Mouse (Mus musculus) midbrain, embryonic 13.5 days (tissue): ENCODE measurements around the gene Pgd. TPM values are rescaled to one million over a fixed set of nuclear protein-coding genes. Genes with fewer than 3 reads are reported as not detected.
"Not testable (repeated sequence)": the region's sequence is repeated elsewhere in the genome, so short reads cannot be mapped to it uniquely, and the experiment has no call there.

Experiments used
- ATAC-seq: fragments of 200-750 bp; cut with Nextera tagmentation; 2 replicates; pipeline ENCODE4 v1.8.0; 2017; ENCODE audit warnings: mild to moderate bottlenecking, moderate TSS enrichment, moderate library complexity
- H3K27ac ChIP-seq: fragments of 300-500 bp; sonication (generic); 2 replicates; pipeline ENCODE4 v1.5.1; 2015; ENCODE audit warnings: inconsistent platforms, mild to moderate bottlenecking, moderate library complexity
- H3K27me3 ChIP-seq: fragments of 300-500 bp; sonication (generic); 2 replicates; pipeline ENCODE4 v1.6.1; 2015; ENCODE audit warnings: mild to moderate bottlenecking, inconsistent platforms
- H3K36me3 ChIP-seq: fragments of 300-500 bp; sonication (generic); 2 replicates; pipeline ENCODE4 v1.6.1; 2015; ENCODE audit warnings: mild to moderate bottlenecking, inconsistent platforms
- H3K4me1 ChIP-seq: fragments of 300-500 bp; sonication (generic); replicated peaks from 2 replicates; pipeline ENCODE4 v1.6.1; 2015; ENCODE audit warnings: inconsistent platforms
- H3K4me2 ChIP-seq: fragments of 300-500 bp; sonication (generic); replicated peaks from 2 replicates; pipeline ENCODE4 v1.6.1; 2015; ENCODE audit warnings: moderate library complexity, mild to moderate bottlenecking, inconsistent platforms
- H3K4me3 ChIP-seq: fragments of 300-500 bp; sonication (generic); replicated peaks from 2 replicates; pipeline ENCODE4 v1.5.1; 2015; ENCODE audit warnings: mild to moderate bottlenecking, inconsistent platforms
- H3K9ac ChIP-seq: fragments of 300-500 bp; sonication (generic); replicated peaks from 2 replicates; pipeline ENCODE4 v1.6.1; 2015; ENCODE audit warnings: mild to moderate bottlenecking, inconsistent platforms
- H3K9me3 ChIP-seq: fragments of 300-500 bp; sonication (generic); 2 replicates; pipeline ENCODE4 v1.6.1; 2016; ENCODE audit warnings: mild to moderate bottlenecking, inconsistent platforms
- WGBS: fragments of 180-500 bp; shearing (Covaris S2); methylation state at CpG from one replicate; pipeline ENCODE4 v1.1.7; 2015; 5-methylcytosine and 5-hydroxymethylcytosine counted together
- polyA plus RNA-seq: library from polyadenylated mRNA; unstranded; fragments of >200 nt; fragmentation: Nextera tagmentation; extraction: Ambion mirVana; gene quantifications from 2 replicates; pipeline ENCODE4 v1.2.1, GENCODE M21; 2015

Pgd gene
- polyA plus RNA-seq, 1 experiment from 2014 or later: 118 TPM

DNA sequence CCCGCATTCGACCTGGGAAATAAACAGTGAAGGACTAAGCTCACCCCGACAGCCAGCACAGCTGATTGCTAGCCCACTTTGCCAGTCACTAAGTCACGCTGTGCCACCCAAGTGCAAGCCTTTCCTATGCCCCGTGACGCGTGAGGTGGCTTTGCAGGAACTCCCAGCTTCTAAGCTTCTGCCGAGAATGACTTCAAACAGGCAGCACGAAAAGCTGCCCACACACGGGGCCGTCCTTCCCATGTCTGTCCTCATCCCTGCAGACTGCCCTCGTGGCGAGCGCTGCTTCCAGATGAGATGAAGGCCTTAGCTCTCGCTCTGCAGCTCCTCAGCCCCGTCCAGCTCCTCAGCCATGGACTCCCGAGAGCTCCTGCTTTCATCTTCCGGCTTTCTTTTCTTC lies 38.1 kb downstream of the Pgd start:
- no peak for ATAC-seq
- Histone ChIP-seq H3K36me3 (peaks cover 35% of the 10 kb centered on the region), H3K27me3 (no peaks in the 10 kb centered on the region), H3K4me1 (no peaks in the 10 kb centered on the region), H3K4me3 (no peak overlapping the region), H3K9me3 (no peaks in the 10 kb centered on the region), H3K4me2 (no peak overlapping the region), H3K9ac (no peak overlapping the region), H3K27ac (no peak overlapping the region)
- WGBS: 80% methylated on average over 18 of the region's 18 CpGs

DNA sequence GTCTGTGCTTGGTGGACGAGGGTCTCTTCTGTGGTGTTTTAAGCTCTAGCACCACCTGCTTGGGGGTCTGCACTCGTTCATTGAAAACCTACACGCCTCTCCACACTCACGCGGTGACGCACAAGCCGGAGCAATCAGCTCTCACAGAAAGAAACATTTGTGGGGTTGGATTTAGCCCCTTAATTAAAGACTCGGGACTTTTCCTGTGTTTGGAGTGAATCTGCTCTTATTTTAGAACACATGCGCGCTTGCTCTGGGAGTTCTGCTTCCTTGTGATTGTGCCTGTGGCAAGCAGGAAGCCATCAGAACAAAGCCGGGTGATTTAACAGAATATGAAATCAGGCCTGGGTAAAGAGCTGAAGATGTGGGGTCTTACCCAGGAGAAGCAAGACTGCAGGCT lies 39.9 kb downstream of the Pgd start, which contains the start of gene Cort:
TSS of gene Cort (minus strand) at position 101 of the 400 bp plus-strand sequence.
- Histone ChIP-seq H3K27ac (no peak within 1 kb of the TSS), H3K4me2 (no peak within 1 kb of the TSS), H3K36me3 (peaks cover 35% of the 10 kb centered on the region), H3K9me3 (no peaks in the 10 kb centered on the region), H3K4me1 (no peaks in the 10 kb centered on the region), H3K9ac (no peak within 1 kb of the TSS), H3K27me3 (no peaks in the 10 kb centered on the region), H3K4me3 (no peak within 1 kb of the TSS)
- no peak for ATAC-seq
- WGBS: 83% methylated on average over 11 of the region's 11 CpGs

DNA sequence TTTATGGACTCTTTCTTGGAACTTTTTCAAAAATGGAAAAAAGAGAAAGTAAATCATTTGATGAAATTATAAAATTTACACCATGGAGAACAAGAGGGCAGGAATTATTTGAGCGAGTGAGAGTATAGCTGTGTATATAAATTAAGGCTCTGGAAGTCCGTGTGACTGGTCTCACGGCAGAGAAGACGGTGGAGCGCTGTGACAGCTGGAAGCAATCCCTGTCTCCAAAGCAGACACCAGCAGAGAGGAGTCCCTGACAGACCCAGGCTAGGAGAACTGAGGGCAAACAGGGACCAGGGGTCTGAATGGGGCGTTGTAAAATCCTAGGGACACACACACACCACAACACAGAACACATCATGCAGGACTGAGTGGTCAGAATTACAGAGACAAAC lies 40.5 kb downstream of the Pgd start:
- H3K4me3 ChIP-seq: no peak overlapping the region
- H3K9ac ChIP-seq: no peak overlapping the region
- 78% methylated on average over 6 of the region's 6 CpGs for WGBS
- H3K4me1 ChIP-seq: no peaks in the 10 kb centered on the region
- H3K36me3 ChIP-seq: peaks cover 32% of the 10 kb centered on the region
- no peaks in the 10 kb centered on the region for H3K27me3 ChIP-seq
- H3K27ac ChIP-seq: no peak overlapping the region
- H3K4me2 ChIP-seq: no peak overlapping the region
- no peaks in the 10 kb centered on the region for H3K9me3 ChIP-seq
- ATAC-seq: no peak

DNA sequence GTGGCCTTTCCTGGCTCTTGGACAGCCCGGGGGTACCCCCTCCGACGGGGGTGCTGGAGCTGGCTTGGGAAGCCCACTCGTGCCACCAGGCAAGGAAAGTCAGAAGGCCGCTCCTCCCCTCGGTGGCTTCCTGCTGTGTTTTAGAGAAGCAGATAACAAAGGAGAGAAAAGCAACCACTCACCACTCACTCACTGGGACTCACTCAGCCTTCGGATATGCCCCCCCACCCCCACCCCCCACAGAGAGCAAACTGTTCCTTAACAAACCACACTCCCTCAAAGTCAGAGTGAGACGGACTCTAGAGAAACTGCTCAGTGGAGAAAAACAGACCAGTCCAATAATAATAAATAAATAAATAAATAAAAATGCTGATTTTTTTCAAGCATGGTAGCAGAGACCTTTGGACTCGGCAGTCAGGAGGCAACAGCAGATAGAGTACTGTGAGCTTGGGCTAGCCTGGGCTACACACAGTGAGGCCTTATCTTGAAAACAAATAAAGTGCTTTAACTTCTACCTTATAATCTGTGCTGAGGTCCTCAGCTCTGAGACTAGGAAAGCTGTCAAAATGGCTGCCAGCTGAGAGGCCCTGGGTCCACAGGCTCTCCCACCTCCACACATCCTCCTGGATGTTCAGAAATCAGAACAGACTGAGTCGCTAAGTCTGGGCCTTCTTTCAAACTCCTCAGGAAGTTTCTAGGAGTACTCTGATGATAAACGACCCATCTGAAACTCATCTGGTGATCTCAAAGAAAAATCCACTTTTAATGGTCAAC lies 41.0 kb downstream of the Pgd start:
- 39% methylated on average over 11 of the region's 11 CpGs for WGBS
- H3K36me3 ChIP-seq: peaks cover 30% of the 10 kb centered on the region
- no peaks in the 10 kb centered on the region for H3K27me3 ChIP-seq
- no peak overlapping the region for H3K4me2 ChIP-seq
- no peaks in the 10 kb centered on the region for H3K9me3 ChIP-seq
- no peak overlapping the region for H3K9ac ChIP-seq
- no peaks in the 10 kb centered on the region for H3K4me1 ChIP-seq
- H3K4me3 ChIP-seq: no peak overlapping the region
- no peak for ATAC-seq
- H3K27ac ChIP-seq: no peak overlapping the region

DNA sequence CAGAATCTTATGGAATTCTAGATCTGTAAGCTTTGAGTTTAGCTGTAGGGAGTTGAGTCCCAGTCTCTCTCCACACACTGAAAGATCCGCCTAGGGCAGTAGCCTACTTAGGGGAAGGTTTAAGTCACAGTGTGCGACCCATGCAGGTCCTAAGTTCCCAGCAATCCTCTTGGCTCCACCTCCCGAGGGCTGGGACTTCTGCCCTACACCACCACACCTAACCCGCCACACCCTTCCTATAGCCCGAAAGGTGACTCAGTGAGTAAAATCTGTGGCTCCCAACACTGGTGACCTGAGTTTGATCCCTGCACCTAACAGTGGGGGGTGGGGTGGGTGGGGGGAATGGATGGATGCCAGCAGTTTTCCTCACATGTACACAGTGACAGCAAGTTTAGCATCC lies 43.1 kb downstream of the Pgd start:
- Histone ChIP-seq H3K4me3 (no peak overlapping the region), H3K4me1 (no peaks in the 10 kb centered on the region), H3K4me2 (no peak overlapping the region), H3K27ac (no peak overlapping the region), H3K9me3 (no peaks in the 10 kb centered on the region), H3K9ac (no peak overlapping the region), H3K27me3 (no peaks in the 10 kb centered on the region), H3K36me3 (peaks cover 27% of the 10 kb centered on the region)
- ATAC-seq: no peak
- 67% methylated on average over 5 of the region's 5 CpGs for WGBS

DNA sequence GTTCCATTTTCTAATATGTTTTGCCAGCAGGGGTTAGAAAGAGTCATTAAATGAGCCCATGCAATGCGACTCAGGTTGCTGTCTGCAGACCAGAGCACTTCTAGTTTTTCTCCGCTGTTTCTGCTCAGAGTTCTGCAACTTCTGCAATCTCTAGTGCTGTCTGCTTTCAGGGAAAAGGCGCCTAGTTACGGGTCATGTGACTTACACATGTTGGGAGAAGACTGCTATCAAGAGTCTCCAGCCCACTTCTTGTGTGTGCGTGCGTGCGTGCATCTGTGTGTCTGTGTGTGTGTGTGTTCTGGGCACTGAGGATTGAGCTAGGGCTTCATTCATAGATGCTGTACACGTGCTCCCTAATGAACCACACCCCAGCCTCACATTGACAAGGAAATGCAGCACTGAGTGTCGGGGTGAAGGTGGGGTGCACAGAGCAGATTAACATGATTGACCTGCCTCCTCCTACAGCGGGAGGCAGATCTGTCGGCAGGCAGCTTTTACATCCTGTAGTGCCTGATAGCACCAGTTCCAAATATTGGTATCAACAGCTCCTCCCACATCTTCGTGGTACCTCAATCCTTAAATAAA lies 46.5 kb downstream of the Pgd start:
- not testable (repeated sequence) for H3K27ac ChIP-seq, H3K27me3 ChIP-seq, H3K9ac ChIP-seq, H3K9me3 ChIP-seq, ATAC-seq, H3K4me1 ChIP-seq, H3K4me2 ChIP-seq, H3K4me3 ChIP-seq
- H3K36me3 ChIP-seq: peaks cover 27% of the 10 kb centered on the region
- WGBS: 80% methylated on average over 12 of the region's 12 CpGs

DNA sequence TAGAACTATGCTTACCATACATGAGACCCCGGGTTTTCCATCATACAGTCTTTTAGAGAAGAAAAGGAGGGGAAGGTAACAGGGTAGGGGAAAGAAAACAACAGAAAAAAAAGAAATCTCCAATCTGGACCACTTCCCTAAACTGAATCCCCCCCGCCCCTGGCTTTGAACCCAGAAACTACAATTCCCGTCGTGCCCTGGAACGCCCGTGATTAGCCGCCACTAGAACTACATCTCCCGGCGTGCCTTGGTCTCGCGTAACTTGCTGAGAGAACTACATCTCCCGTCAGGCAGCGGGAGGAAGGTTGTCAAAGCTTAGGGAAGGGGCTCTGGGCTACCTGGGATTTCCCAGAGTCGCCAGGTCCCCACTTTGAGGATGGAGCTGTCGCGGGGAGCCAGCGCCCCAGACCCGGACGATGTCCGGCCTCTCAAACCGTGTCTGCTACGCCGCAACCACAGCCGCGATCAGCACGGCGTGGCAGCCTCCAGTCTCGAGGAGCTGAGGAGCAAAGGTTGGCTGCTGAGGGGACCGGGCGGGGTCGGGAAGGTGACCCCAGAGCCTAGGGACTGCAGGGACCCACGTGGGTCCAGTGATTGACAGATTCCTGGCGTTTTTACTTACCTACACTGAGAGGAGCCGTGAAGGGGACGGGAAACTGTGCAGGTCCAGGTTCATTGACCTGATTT lies 62.6 kb downstream of the Pgd start, which contains the start of gene Dffa:
TSS of gene Dffa (plus strand) at position 272 of the 687 bp plus-strand sequence.
- peak within 1 kb of the TSS; percentile 76 for H3K4me3 ChIP-seq

DNA sequence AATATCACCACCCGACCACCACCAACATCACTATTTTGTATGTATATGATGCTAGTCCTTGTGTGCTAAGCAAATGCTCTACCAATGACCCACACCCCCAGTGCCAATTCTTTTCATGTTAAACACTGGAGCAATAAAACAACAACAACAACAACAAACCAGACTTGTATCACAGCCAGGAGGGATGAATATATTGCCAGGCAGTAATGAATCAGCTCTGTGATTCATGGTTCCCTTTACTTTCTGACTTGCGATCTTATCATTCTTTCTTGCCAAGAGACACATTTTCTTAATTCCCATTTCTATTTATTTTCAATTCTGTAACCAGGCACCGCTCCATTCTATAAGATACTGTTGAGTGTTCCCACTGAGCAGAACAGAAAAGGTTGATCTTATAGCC lies 65.1 kb downstream of the Pgd start:
- H3K27me3 ChIP-seq: no peaks in the 10 kb centered on the region
- H3K4me2 ChIP-seq: no peak overlapping the region
- WGBS: 95% methylated on average over 3 of the region's 3 CpGs
- no peak overlapping the region for H3K27ac ChIP-seq
- peaks cover 6% of the 10 kb centered on the region for H3K36me3 ChIP-seq
- no peak for ATAC-seq
- no peaks in the 10 kb centered on the region for H3K9me3 ChIP-seq
- H3K4me3 ChIP-seq: no peak overlapping the region
- H3K9ac ChIP-seq: no peak overlapping the region
- peaks cover 25% of the 10 kb centered on the region for H3K4me1 ChIP-seq

More for the DNA sequence above, 62.6 kb downstream of the Pgd start, which contains the start of gene Dffa:
- peaks cover 29% of the 10 kb centered on the region for H3K36me3 ChIP-seq
- no peak within 1 kb of the TSS for H3K27ac ChIP-seq
- peaks cover 14% of the 10 kb centered on the region for H3K4me1 ChIP-seq
- peak within 1 kb of the TSS; percentile 90 for H3K9ac ChIP-seq
- ATAC-seq: peak; percentile 90
- peak within 1 kb of the TSS; percentile 86 for H3K4me2 ChIP-seq
- no peaks in the 10 kb centered on the region for H3K9me3 ChIP-seq
- H3K27me3 ChIP-seq: no peaks in the 10 kb centered on the region
- WGBS: under 1% methylated on average over 35 of the region's 35 CpGs

DNA sequence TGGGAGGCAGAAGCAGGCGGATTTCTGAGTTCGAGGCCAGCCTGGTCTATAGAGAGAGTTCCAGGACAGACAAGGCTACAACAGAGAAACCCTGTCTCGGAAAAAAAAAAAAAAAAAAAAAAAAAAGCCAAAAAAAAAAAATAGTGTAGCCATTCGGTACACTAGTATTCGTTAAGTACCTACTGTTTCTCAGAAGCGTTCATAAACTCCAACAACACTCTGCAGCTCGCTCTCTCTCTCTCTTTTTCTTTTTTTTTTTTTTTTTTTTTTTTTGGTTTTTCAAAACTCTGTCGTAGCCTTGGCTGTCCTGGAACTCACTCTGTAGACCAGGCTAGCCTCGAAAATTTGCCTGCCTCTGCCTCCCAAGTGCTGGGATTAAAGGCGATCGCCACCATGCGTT lies 66.1 kb downstream of the Pgd start:
- H3K36me3 ChIP-seq, H3K4me2 ChIP-seq, ATAC-seq, H3K9ac ChIP-seq, H3K4me3 ChIP-seq, H3K27ac ChIP-seq, H3K9me3 ChIP-seq, H3K27me3 ChIP-seq: not testable (repeated sequence)
- 89% methylated on average over 12 of the region's 12 CpGs for WGBS
- H3K4me1 ChIP-seq: peaks cover 25% of the 10 kb centered on the region

Other genes with a start within 250 kb of the Pgd start
- 50.6 and 55.6 TPM in 2 replicates for gene Pex14, start 66.9 kb downstream of the Pgd start, polyA plus RNA-seq
- gene Dffa, start 62.6 kb downstream of the Pgd start, polyA plus RNA-seq: 24.7 and 25.5 TPM in 2 replicates
- 0.42 and 0.53 TPM in 2 replicates for gene Cort, start 40.0 kb downstream of the Pgd start, polyA plus RNA-seq
- 22.9 and 24.6 TPM in 2 replicates for gene Cenps, start 29.1 kb downstream of the Pgd start, polyA plus RNA-seq
- gene Kif1b, start 140.9 kb upstream of the Pgd start, polyA plus RNA-seq: 160 and 164 TPM in 2 replicates